Mouse (Mus musculus) small intestine, adult 2 months (tissue): ENCODE measurements at regions not wholly inside any gene's neighbourhood (a gene's known extent, or its start where the extent isn't known, plus 50 kb on each side); places are given as distances from the start of the nearest gene placed in this dataset.

Experiments used
- H3K27ac ChIP-seq: fragments of 200-500 bp; 2 replicates; pipeline ENCODE4 v1.5.1; 2012; ENCODE audit warnings: low read depth, low read length, control low read depth, inconsistent platforms; ENCODE audit not compliant: insufficient read depth
- H3K27me3 ChIP-seq: fragments of 200-500 bp; 2 replicates; pipeline ENCODE4 v1.6.1; 2012; ENCODE audit warnings: mild to moderate bottlenecking, moderate library complexity, low read length, inconsistent platforms; ENCODE audit not compliant: control insufficient read depth, insufficient read depth
- H3K36me3 ChIP-seq: fragments of 200-500 bp; 2 replicates; pipeline ENCODE4 v1.6.1; 2012; ENCODE audit warnings: mild to moderate bottlenecking, low read length, control low read depth, inconsistent platforms; ENCODE audit not compliant: control insufficient read depth, insufficient read depth
- H3K4me1 ChIP-seq: fragments of 200-500 bp; 2 replicates; pipeline ENCODE4 v1.6.1; 2012; ENCODE audit warnings: low read length, inconsistent platforms, mixed read lengths; ENCODE audit not compliant: control insufficient read depth, insufficient read depth, insufficient read length
- H3K4me3 ChIP-seq: fragments of 200-500 bp; 2 replicates; pipeline ENCODE4 v1.5.1; 2012; ENCODE audit warnings: low read depth, mild to moderate bottlenecking, control low read depth, inconsistent platforms, low read length, moderate library complexity
- CTCF ChIP-seq: fragments of 200-500 bp; IDR thresholded peaks from 2 replicates; pipeline ENCODE4 v1.5.1; 2012; ENCODE audit warnings: low read depth, mild to moderate bottlenecking, control low read depth, inconsistent platforms, low read length, moderate library complexity, mixed read lengths; ENCODE audit not compliant: insufficient replicate concordance, insufficient read length; ENCODE audit errors: extremely low read depth
- POLR2A ChIP-seq: fragments of 200-500 bp; IDR thresholded peaks from 2 replicates; pipeline ENCODE4 v1.6.1; 2012; ENCODE audit warnings: low read depth, mild to moderate bottlenecking, control low read depth, inconsistent platforms, low read length, moderate library complexity
- WGBS: fragments of 180-500 bp; shearing (Covaris S2); methylation state at CpG from one replicate; pipeline ENCODE4 v1.1.7; 2018; 5-methylcytosine and 5-hydroxymethylcytosine counted together

- 95% methylated on average over 3 of the region's 3 CpGs for WGBS
- no peak overlapping the region for H3K4me3 ChIP-seq
Observed at GRCm38 (mm10) chr3:51048739-51049138, 175.5 kb upstream of the Noct start.

DNA sequence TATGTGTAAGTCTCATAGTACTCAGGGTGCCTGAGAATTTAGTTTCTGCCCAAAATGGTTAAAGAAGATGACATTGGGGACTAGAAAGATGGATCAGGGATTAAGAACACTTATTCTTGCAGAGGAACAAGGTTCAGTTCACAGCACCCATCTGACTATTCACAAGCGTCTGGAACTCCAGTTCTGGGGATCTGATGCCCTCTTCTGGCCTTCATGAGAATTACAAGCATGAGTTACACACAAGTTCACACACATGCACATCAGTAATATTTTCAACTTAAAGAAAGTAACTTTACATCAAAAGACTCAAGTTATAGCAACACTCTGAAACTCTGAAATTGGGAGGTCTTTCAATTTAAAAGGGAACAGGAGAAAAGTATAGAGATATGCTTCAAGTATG, 174.1 kb upstream of the Noct start:
- H3K27me3 ChIP-seq, result no peaks in the 10 kb centered on the region
- no peak for TF ChIP-seq CTCF
- TF ChIP-seq POLR2A, result no peak
- H3K4me3 ChIP-seq, result no peak overlapping the region
- WGBS, result 82% methylated on average over 1 of the region's 1 CpGs
- no peak overlapping the region for H3K27ac ChIP-seq
- no peaks in the 10 kb centered on the region for H3K4me1 ChIP-seq
- no peaks in the 10 kb centered on the region for H3K36me3 ChIP-seq

More at GRCm38 (mm10) chr3:51048739-51049138, 175.5 kb upstream of the Noct start:
- TF ChIP-seq POLR2A (no peak), CTCF (no peak)
- Histone ChIP-seq H3K36me3 (no peaks in the 10 kb centered on the region), H3K4me1 (no peaks in the 10 kb centered on the region), H3K27ac (no peak overlapping the region), H3K27me3 (no peaks in the 10 kb centered on the region)

DNA sequence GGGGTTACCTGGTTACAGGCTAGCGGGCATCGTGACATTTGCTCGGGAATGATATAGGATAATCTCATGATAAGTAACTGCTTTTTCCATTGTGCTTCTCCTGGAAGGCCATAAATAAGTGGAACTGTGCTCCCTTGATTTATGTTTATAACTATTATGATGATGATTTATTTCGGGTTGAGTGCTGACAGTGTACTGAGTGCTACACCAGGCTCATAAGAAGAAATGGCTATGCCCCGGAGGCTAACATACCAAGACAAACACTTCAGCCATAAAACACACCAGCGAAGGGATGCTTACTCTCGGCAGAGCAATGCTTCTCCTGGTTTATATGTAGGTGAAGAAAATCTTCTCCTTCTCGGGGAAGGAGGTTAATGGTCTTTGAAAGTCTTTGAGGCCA, 169.2 kb upstream of the Noct start:
- TF ChIP-seq CTCF (no peak), POLR2A (no peak)
- WGBS, result 49% methylated on average over 8 of the region's 8 CpGs
- no peaks in the 10 kb centered on the region for H3K36me3 ChIP-seq
- H3K27ac ChIP-seq, result no peak overlapping the region
- no peak overlapping the region for H3K4me3 ChIP-seq
- no peaks in the 10 kb centered on the region for H3K4me1 ChIP-seq
- no peaks in the 10 kb centered on the region for H3K27me3 ChIP-seq

GRCm38 (mm10) chr3:51064201-51064600, 160.0 kb upstream of the Noct start:
- Histone ChIP-seq H3K4me3 (no peak overlapping the region), H3K4me1 (no peaks in the 10 kb centered on the region), H3K27ac (no peak overlapping the region), H3K36me3 (no peaks in the 10 kb centered on the region), H3K27me3 (no peaks in the 10 kb centered on the region)
- 63% methylated on average over 4 of the region's 4 CpGs for WGBS
- TF ChIP-seq POLR2A (no peak), CTCF (no peak)

DNA sequence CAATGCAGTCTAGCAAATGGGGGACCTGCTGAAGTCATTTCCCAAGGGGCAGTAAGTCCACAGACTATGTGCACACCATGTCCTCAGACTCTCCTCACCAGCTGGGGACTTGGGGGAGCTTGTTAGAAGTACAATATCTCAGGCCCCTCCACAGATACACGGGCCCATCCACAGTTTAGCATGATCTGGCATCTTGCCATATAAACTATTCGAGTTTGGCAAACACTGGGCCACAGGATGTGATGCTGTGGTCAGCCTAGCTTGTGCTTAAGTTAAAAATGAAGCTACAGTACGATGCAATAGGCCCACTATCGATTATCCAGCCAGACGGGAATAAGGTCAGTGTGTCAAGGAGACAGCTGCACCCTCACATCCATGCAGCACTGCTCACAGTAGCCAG, 157.9 kb upstream of the Noct start:
- H3K4me1 ChIP-seq, result no peaks in the 10 kb centered on the region
- H3K27me3 ChIP-seq, result no peaks in the 10 kb centered on the region
- H3K4me3 ChIP-seq, result no peak overlapping the region
- TF ChIP-seq CTCF (no peak), POLR2A (no peak)
- no peak overlapping the region for H3K27ac ChIP-seq
- WGBS, result 37% methylated on average over 5 of the region's 5 CpGs
- no peaks in the 10 kb centered on the region for H3K36me3 ChIP-seq

GRCm38 (mm10) chr3:51072417-51072816, 151.8 kb upstream of the Noct start:
- Histone ChIP-seq H3K36me3 (no peaks in the 10 kb centered on the region), H3K4me3 (no peak overlapping the region), H3K27ac (no peak overlapping the region), H3K27me3 (no peaks in the 10 kb centered on the region), H3K4me1 (peaks cover 5% of the 10 kb centered on the region; the same call in 1 of the 2 replicates)
- WGBS, result 81% methylated on average over 10 of the region's 10 CpGs
- TF ChIP-seq POLR2A, result no peak
- no peak for TF ChIP-seq CTCF

- H3K27me3 ChIP-seq, result no peaks in the 10 kb centered on the region
- no peaks in the 10 kb centered on the region for H3K36me3 ChIP-seq
- H3K4me1 ChIP-seq, result peaks cover 5% of the 10 kb centered on the region; the same call in 1 of the 2 replicates
- no peak overlapping the region for H3K27ac ChIP-seq
- WGBS, result 76% methylated on average over 15 of the region's 15 CpGs
- H3K4me3 ChIP-seq, result no peak overlapping the region
- TF ChIP-seq CTCF, result no peak
- no peak for TF ChIP-seq POLR2A
Observed at GRCm38 (mm10) chr3:51073003-51073679, 151.1 kb upstream of the Noct start.
